Mouse (Mus musculus) CH12.LX (cell line): Measurements from ENCODE around the gene Pcbp4. TPM values are rescaled to one million over a fixed set of nuclear protein-coding genes. Genes with fewer than 3 reads are reported as not detected.

Experiments used
- DNase-seq: peaks from one replicate; pipeline ENCODE4 v3.0.0-alpha.2; 2013; ENCODE audit errors: extremely low read depth
- H3K27ac ChIP-seq: 2 replicates; pipeline ENCODE4 v1.5.1; 2012; ENCODE audit warnings: low read depth, mild to moderate bottlenecking, control low read depth, moderate library complexity; ENCODE audit not compliant: insufficient read depth
- H3K27me3 ChIP-seq: replicated peaks from 2 replicates; pipeline ENCODE3; 2012; ENCODE audit warnings: inconsistent platforms
- H3K36me3 ChIP-seq, 2 experiments: replicated peaks in 1 of 2; 2 replicates each; pipeline versions ENCODE3 to v1.6.1; 2012; ENCODE audit warnings: inconsistent platforms in 1 of 2, low read length in 1 of 2, mild to moderate bottlenecking in 1 of 2, mixed read lengths in 1 of 2, moderate library complexity in 1 of 2; ENCODE audit not compliant: control insufficient read depth in 1 of 2, insufficient read depth in 1 of 2
- H3K4me1 ChIP-seq, 2 experiments: 2 replicates each; pipeline ENCODE4 v1.6.1; 2012; ENCODE audit warnings: inconsistent platforms in 1 of 2, moderate library complexity in 1 of 2; ENCODE audit not compliant: insufficient read depth in 2 of 2, control insufficient read depth in 1 of 2
- H3K4me2 ChIP-seq: 2 replicates; pipeline ENCODE4 v1.6.1; 2012; ENCODE audit warnings: low read depth, mild to moderate bottlenecking, control low read depth; ENCODE audit not compliant: poor library complexity, insufficient read depth, severe bottlenecking
- H3K4me3 ChIP-seq, 3 experiments: fragments of 150-350 bp in 1 of 3; sonication (generic) in 1 of 3; replicated peaks in 1 of 3; 2 replicates each; pipeline versions ENCODE3 to v1.5.1; 2011 to 2012; ENCODE audit warnings: low read depth in 2 of 3, low read length in 2 of 3, mild to moderate bottlenecking in 2 of 3, moderate library complexity in 2 of 3, control low read depth in 1 of 3, improper control_type of control experiment in 1 of 3, inconsistent platforms in 1 of 3, mixed read lengths in 1 of 3; ENCODE audit not compliant: poor library complexity in 1 of 3
- H3K79me2 ChIP-seq: replicated peaks from 2 replicates; pipeline ENCODE4 v1.6.1; 2012; ENCODE audit warnings: mild to moderate bottlenecking, moderate library complexity; ENCODE audit not compliant: control insufficient read depth, poor library complexity, insufficient read depth, severe bottlenecking; ENCODE audit errors: extremely low read depth
- H3K9ac ChIP-seq: 2 replicates; pipeline ENCODE4 v1.6.1; 2012; ENCODE audit warnings: low read depth, mild to moderate bottlenecking, control low read depth, moderate library complexity; ENCODE audit not compliant: insufficient read depth
- H3K9me3 ChIP-seq: replicated peaks from 2 replicates; pipeline ENCODE3; 2012; ENCODE audit warnings: low read length, inconsistent platforms, mixed read lengths
- BHLHE40 ChIP-seq: IDR thresholded peaks from 2 replicates; pipeline ENCODE4 v1.6.1; 2011; ENCODE audit warnings: mild to moderate bottlenecking, low read depth, low read length, improper control_type of control experiment
- CHD1 ChIP-seq: IDR thresholded peaks from 2 replicates; pipeline ENCODE4 v1.6.1; 2012; ENCODE audit warnings: low read depth, low read length, improper control_type of control experiment, inconsistent platforms
- EP300 ChIP-seq: IDR thresholded peaks from 2 replicates; pipeline ENCODE4 v1.6.1; 2011; ENCODE audit warnings: low read length, improper control_type of control experiment
- GABPA ChIP-seq: IDR thresholded peaks from 2 replicates; pipeline ENCODE4 v1.6.1; 2012; ENCODE audit warnings: low read depth, low read length, improper control_type of control experiment, inconsistent platforms; ENCODE audit not compliant: insufficient replicate concordance
- JUN ChIP-seq: IDR thresholded peaks from 2 replicates; pipeline ENCODE4 v1.6.1; 2011; ENCODE audit warnings: low read depth, mild to moderate bottlenecking, low read length, improper control_type of control experiment, moderate library complexity; ENCODE audit not compliant: insufficient read depth
- MAX ChIP-seq: IDR thresholded peaks from 2 replicates; pipeline ENCODE4 v1.6.1; 2011; ENCODE audit warnings: low read length, improper control_type of control experiment
- MAZ ChIP-seq: IDR thresholded peaks from 2 replicates; pipeline ENCODE4 v1.6.1; 2012; ENCODE audit warnings: low read depth, mild to moderate bottlenecking, inconsistent platforms, low read length, improper control_type of control experiment, moderate library complexity
- MEF2A ChIP-seq: IDR thresholded peaks from 2 replicates; pipeline ENCODE4 v1.6.1; 2014; ENCODE audit warnings: low read depth, mild to moderate bottlenecking, inconsistent platforms, low read length, improper control_type of control experiment, borderline replicate concordance
- NELFE ChIP-seq: IDR thresholded peaks from 2 replicates; pipeline ENCODE4 v1.6.1; 2011; ENCODE audit warnings: low read depth, low read length, improper control_type of control experiment
- POLR2A ChIP-seq: IDR thresholded peaks from 2 replicates; pipeline ENCODE4 v1.6.1; 2011; ENCODE audit warnings: low read depth, mild to moderate bottlenecking, improper control_type of control experiment, low read length
- POLR2AphosphoS2 ChIP-seq: IDR thresholded peaks from 2 replicates; pipeline ENCODE4 v1.6.1; 2011; ENCODE audit warnings: low read depth, low read length, improper control_type of control experiment
- RCOR1 ChIP-seq: conservative IDR thresholded peaks from 2 replicates; pipeline ENCODE4 v1.6.1; 2012; ENCODE audit warnings: low read depth, mild to moderate bottlenecking, inconsistent platforms, low read length, improper control_type of control experiment
- SIN3A ChIP-seq: IDR thresholded peaks from 2 replicates; pipeline ENCODE4 v1.6.1; 2012; ENCODE audit warnings: low read length, improper control_type of control experiment, inconsistent platforms
- SMC3 ChIP-seq: IDR thresholded peaks from 2 replicates; pipeline ENCODE4 v1.6.1; 2011; ENCODE audit warnings: low read depth, low read length, improper control_type of control experiment
- TCF12 ChIP-seq: IDR thresholded peaks from 2 replicates; pipeline ENCODE4 v1.6.1; 2014; ENCODE audit warnings: low read depth, mild to moderate bottlenecking, inconsistent platforms, low read length, improper control_type of control experiment
- ZC3H11A ChIP-seq: IDR thresholded peaks from 2 replicates; pipeline ENCODE4 v1.6.1; 2012; ENCODE audit warnings: low read depth, mild to moderate bottlenecking, inconsistent platforms, low read length, improper control_type of control experiment
- ZKSCAN1 ChIP-seq: IDR thresholded peaks from 2 replicates; pipeline ENCODE4 v1.6.1; 2012; ENCODE audit warnings: low read depth, inconsistent platforms, low read length, improper control_type of control experiment, borderline replicate concordance
- ZNF384 ChIP-seq: IDR thresholded peaks from 2 replicates; pipeline ENCODE4 v1.6.1; 2012; ENCODE audit warnings: low read depth, low read length, improper control_type of control experiment, inconsistent platforms
- dilution Hi-C: fragments of 300-500 bp; cut with MboI; formaldehyde crosslinking; loops from 2 replicates; pipeline ENCODE4 v1.14.3; 2020; ENCODE audit warnings: low sequenced_read_pairs; ENCODE audit not compliant: extremely low pct_unique_long_range_greater_than_20kb, extremely low pct_ligation_motif_present
- in situ Hi-C: fragments of 300-500 bp; cut with MboI; formaldehyde crosslinking; loops from 3 replicates; pipeline ENCODE4 v1.14.3; 2019; ENCODE audit warnings: low sequenced_read_pairs, low pct_ligation_motif_present, low pct_unique_long_range_greater_than_20kb, mixed read lengths
- polyA plus RNA-seq: library from polyadenylated mRNA; unstranded; fragments of >175 nt; gene quantifications from 2 replicates; pipeline ENCODE4 v1.2.1, GENCODE M21; 2012; ENCODE audit warnings: low read depth; ENCODE audit not compliant: insufficient read length
- total RNA-seq, 2 experiments: library from RNA; depleted of rRNA; stranded (reverse); fragments of 300-350 nt in 1 of 2; fragments of >200 nt in 1 of 2; gene quantifications; 2 replicates each; pipeline ENCODE4 v1.2.3; 2012 to 2014

The Pcbp4 gene
- total and polyA plus RNA-seq, 3 experiments = 44.0 to 54.2 (median 44.1) TPM

- no peaks in the 10 kb centered on the region for H3K9me3 ChIP-seq
- dilution Hi-C loops = no loop called here
- no peak for DNase-seq
- no peak overlapping the region for H3K4me3 ChIP-seq
- no peaks in the 10 kb centered on the region for H3K27me3 ChIP-seq
- peaks cover 10 to 52% of the 10 kb centered on the region in 2 experiments for H3K36me3 ChIP-seq
- no peaks in the 10 kb centered on the region for H3K79me2 ChIP-seq
- no peak overlapping the region for H3K9ac ChIP-seq
- H3K4me1 ChIP-seq = peaks cover 27 to 63% of the 10 kb centered on the region in 2 experiments
- no peak for TF ChIP-seq MAX
- TF ChIP-seq EP300 = no peak
- TF ChIP-seq CHD1 = no peak
- TF ChIP-seq GABPA = no peak
- TF ChIP-seq MEF2A = no peak
- no peak overlapping the region for H3K27ac ChIP-seq
- in situ Hi-C loops = no loop called here
- H3K4me2 ChIP-seq = no peak overlapping the region
Measured at GRCm38 (mm10) chr9:106456325-106457162, 3.5 kb downstream of the Pcbp4 start.

GRCm38 (mm10) chr9:106457163-106457559 is 4.1 kb downstream of the Pcbp4 start:
- no peak overlapping the region for H3K27ac ChIP-seq
- peaks cover 27 to 57% of the 10 kb centered on the region in 2 experiments for H3K4me1 ChIP-seq
- no peak for DNase-seq
- no peaks in the 10 kb centered on the region for H3K9me3 ChIP-seq
- H3K79me2 ChIP-seq = no peaks in the 10 kb centered on the region
- H3K27me3 ChIP-seq = no peaks in the 10 kb centered on the region
- no peak overlapping the region for H3K4me2 ChIP-seq
- no peak overlapping the region for H3K9ac ChIP-seq
- dilution Hi-C loops (no loop called here), in situ Hi-C loops (no loop called here)
- TF ChIP-seq ZNF384 = no peak
- TF ChIP-seq RCOR1 = no peak
- TF ChIP-seq SMC3 = no peak
- no peak for TF ChIP-seq NELFE
- TF ChIP-seq MAZ = no peak
- no peak for TF ChIP-seq POLR2A
- TF ChIP-seq CHD1 = no peak
- TF ChIP-seq SIN3A = no peak
- no peak for TF ChIP-seq BHLHE40
- no peak for TF ChIP-seq POLR2AphosphoS2
- TF ChIP-seq JUN = no peak
- no peak for TF ChIP-seq GABPA
- no peak for TF ChIP-seq ZKSCAN1
- no peak for TF ChIP-seq TCF12
- no peak for TF ChIP-seq ZC3H11A
- H3K4me3 ChIP-seq = no peak overlapping the region
- peaks cover 15 to 52% of the 10 kb centered on the region in 2 experiments for H3K36me3 ChIP-seq
